Mouse (Mus musculus): Measurements from ENCODE around the gene Gm49384. TPM values are rescaled to one million over a fixed set of nuclear protein-coding genes. Genes with fewer than 3 reads are reported as not detected.
A peak's percentile ranks its signal among the peaks of the same experiment; 100 is the strongest.

Gm49384 gene
- polyA plus RNA-seq, 1 experiment: 14.2 TPM

DNA sequence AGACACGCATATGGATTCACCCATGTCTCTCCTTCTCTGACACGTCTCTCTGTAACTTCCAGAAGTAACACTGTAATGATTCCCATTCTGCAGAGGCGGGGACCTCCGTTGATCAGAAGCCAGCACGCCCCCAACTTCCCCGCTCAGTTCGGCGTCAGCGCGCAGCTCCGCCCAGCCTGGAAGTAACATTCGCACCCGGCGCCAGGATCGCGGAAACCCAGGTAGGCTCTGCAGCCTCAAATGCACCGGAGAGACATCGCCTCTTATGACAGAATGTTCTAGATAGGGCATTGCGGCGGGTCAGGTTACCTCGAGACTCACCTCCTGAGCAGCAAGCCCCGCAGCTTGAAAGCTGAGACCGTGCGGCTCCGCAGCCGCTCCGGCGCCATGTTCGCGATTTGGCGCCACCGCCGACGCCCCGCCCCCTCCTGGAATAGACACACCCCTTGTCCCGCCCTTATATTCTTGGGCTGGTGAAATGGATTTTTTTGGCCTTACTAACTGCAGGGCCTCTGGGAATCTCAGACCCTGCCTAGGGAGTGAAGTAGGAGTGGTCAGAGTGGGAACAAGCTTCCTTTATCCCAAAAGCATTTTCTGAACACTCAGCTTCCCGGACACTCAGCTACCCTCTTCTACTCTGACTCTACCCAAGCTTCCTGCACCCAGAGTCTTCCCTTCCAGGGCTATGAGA is 23.9 kb upstream of the Gm49384 start, which contains the start of gene Pole2:
Gene Pole2 (minus strand): TSS at position 420 of the 691 bp plus-strand sequence.
- Histone ChIP-seq H3K36me3 (ENCODE audit: control insufficient read depth, insufficient read depth) (peaks cover 24% of the 10 kb centered on the region), H3K27me3 (ENCODE audit: control insufficient read depth, insufficient read depth, insufficient read length) (no peaks in the 10 kb centered on the region), H3K4me3 (ENCODE audit: insufficient read depth, poor library complexity, severe bottlenecking) (peak within 1 kb of the TSS; percentile 63), H3ac (ENCODE audit: control insufficient read depth, insufficient read length, low read depth) (peak within 1 kb of the TSS; percentile 67), H3K79me2 (ENCODE audit: control insufficient read depth, insufficient read depth) (peaks cover 28% of the 10 kb centered on the region), H3K79me3 (ENCODE audit: low read depth) (peaks cover 9% of the 10 kb centered on the region)
- TF ChIP-seq MYOD1 (IDR thresholded peaks at IDR 0.05; ENCODE audit: control insufficient read depth, insufficient read length, low read depth): no peak
- no peak for TF ChIP-seq FOSL1 (IDR thresholded peaks at IDR 0.05; ENCODE audit: insufficient read depth, low read length, poor library complexity, severe bottlenecking)
- TF ChIP-seq CTCF (IDR thresholded peaks at IDR 0.05; ENCODE audit: control insufficient read depth, insufficient read depth, insufficient read length): no peak

DNA sequence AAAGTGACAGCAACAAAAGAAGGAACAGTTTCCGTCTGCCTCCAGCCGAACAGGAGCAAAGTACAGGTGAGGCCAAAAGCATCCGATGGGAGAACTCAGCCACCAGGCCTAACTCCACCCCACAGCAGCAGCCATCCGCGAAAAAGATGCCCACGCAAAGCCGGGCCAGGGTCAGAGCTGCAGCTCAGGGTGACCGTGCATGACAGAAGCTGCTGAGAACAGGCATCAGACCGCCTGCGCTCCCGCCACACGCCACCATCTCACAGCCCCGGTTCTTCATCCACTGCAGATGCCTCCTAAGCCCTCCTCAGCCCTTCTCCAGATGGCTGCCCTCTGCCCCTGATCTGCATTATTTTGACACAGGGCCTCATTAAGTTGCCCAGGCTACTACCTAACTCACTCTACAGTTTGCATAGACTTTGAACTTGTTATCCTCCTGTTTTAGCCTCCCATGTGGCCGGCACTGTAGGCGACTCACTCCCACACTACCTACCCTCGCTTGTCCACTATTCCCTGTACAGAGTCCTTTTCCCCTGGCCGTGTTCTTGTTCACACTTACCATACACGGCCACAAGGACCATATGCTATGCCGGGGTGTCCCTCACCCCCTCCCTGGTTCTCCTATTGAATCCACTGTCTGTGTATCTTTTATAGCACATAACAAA is 16.7 kb upstream of the Gm49384 start:
- no peak for TF ChIP-seq CEBPB (IDR thresholded peaks at IDR 0.05; ENCODE audit: low read depth)
- no peak for TF ChIP-seq MAX (IDR thresholded peaks at IDR 0.05)
- TF ChIP-seq MYOG (IDR thresholded peaks at IDR 0.05; ENCODE audit: control insufficient read depth, extremely low read depth, insufficient read length): no peak
- TF ChIP-seq USF1 (IDR thresholded peaks at IDR 0.05; ENCODE audit: low read depth): no peak
- TF ChIP-seq FOSL1 (IDR thresholded peaks at IDR 0.05; ENCODE audit: insufficient read depth, low read length, poor library complexity, severe bottlenecking): no peak
- TF ChIP-seq CTCF (IDR thresholded peaks at IDR 0.05; ENCODE audit: control insufficient read depth, insufficient read depth, insufficient read length): no peak
- TF ChIP-seq MYOD1 (IDR thresholded peaks at IDR 0.05; ENCODE audit: control insufficient read depth, insufficient read length, low read depth): no peak
- Histone ChIP-seq H3ac (ENCODE audit: control insufficient read depth, insufficient read length, low read depth) (no peak overlapping the region), H3K79me2 (ENCODE audit: control insufficient read depth, insufficient read depth) (peaks cover 6% of the 10 kb centered on the region), H3K36me3 (ENCODE audit: control insufficient read depth, insufficient read depth) (peaks cover 70% of the 10 kb centered on the region), H3K4me3 (ENCODE audit: insufficient read depth, poor library complexity, severe bottlenecking) (no peak overlapping the region), H3K27me3 (ENCODE audit: control insufficient read depth, insufficient read depth, insufficient read length) (no peaks in the 10 kb centered on the region), H3K79me3 (ENCODE audit: low read depth) (peaks cover 3% of the 10 kb centered on the region)

DNA sequence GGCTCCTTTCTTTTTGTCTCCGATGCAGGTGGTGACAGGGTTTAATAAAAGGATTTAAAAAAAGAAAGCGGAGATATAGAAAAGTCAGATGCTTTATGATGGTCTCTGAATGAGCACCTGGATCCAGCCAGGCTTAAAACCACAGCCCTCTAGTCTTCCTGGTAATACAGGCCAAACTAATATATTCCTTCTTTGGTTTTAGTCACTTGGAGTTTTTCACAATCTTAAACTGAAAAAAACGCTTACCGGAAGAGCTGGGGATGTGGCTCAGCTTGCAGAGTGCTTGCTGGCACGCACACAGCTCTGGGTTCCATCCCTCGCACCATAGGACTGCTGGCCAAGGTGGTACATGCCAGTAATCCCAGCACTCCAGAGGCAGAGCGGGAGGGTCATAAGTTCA is 12.5 kb upstream of the Gm49384 start:
- Histone ChIP-seq H3ac (ENCODE audit: control insufficient read depth, insufficient read length, low read depth) (no peak overlapping the region), H3K36me3 (ENCODE audit: control insufficient read depth, insufficient read depth) (peaks cover 63% of the 10 kb centered on the region), H3K79me3 (ENCODE audit: low read depth) (no peaks in the 10 kb centered on the region), H3K27me3 (ENCODE audit: control insufficient read depth, insufficient read depth, insufficient read length) (no peaks in the 10 kb centered on the region), H3K4me3 (ENCODE audit: insufficient read depth, poor library complexity, severe bottlenecking) (no peak overlapping the region), H3K79me2 (ENCODE audit: control insufficient read depth, insufficient read depth) (no peaks in the 10 kb centered on the region)
- TF ChIP-seq FOSL1 (IDR thresholded peaks at IDR 0.05; ENCODE audit: insufficient read depth, low read length, poor library complexity, severe bottlenecking): no peak
- no peak for TF ChIP-seq USF1 (IDR thresholded peaks at IDR 0.05; ENCODE audit: low read depth)
- no peak for TF ChIP-seq MYOG (IDR thresholded peaks at IDR 0.05; ENCODE audit: control insufficient read depth, extremely low read depth, insufficient read length)
- no peak for TF ChIP-seq CEBPB (IDR thresholded peaks at IDR 0.05; ENCODE audit: low read depth)
- no peak for TF ChIP-seq MYOD1 (IDR thresholded peaks at IDR 0.05; ENCODE audit: control insufficient read depth, insufficient read length, low read depth)
- TF ChIP-seq CTCF (IDR thresholded peaks at IDR 0.05; ENCODE audit: control insufficient read depth, insufficient read depth, insufficient read length): no peak

DNA sequence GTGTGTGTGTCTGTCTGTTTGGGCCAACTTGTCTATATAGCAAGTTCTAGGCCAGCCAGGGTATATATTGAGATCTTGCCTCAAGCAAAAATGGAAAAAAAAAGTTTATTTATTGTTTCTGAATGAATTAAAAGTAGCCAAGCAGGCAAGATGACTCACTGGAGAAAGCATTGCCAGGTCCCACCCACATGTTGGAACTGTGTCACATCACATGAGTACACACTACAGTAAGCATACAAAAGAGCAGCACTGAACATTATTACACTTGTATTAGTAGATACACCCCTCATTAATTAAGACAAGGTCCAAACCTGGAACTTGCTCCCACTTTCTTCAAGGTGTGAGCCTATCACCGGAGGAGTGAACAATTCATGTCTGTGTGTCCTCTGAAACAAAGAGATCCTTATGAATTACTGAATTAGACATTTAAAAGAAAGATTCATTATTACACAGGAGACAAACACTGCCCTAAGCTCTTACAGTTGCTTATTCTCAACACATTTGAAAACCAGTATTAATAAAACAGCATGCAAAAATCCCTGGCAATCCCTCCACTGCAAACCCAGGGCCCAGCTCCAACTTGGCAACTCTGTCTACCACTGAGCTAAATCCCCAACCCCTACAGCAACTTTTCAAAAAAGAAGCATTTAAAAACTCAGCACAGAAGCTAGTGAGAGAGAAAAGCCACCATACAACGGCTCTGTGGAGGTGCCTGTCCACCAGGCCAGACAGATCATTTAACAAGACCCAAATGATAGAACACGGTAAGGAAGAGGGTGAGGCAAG is 11.1 kb upstream of the Gm49384 start:
- Histone ChIP-seq H3K36me3 (ENCODE audit: control insufficient read depth, insufficient read depth) (peaks cover 68% of the 10 kb centered on the region), H3K79me3 (ENCODE audit: low read depth) (no peaks in the 10 kb centered on the region), H3K27me3 (ENCODE audit: control insufficient read depth, insufficient read depth, insufficient read length) (no peaks in the 10 kb centered on the region), H3K4me3 (ENCODE audit: insufficient read depth, poor library complexity, severe bottlenecking) (no peak overlapping the region), H3K79me2 (ENCODE audit: control insufficient read depth, insufficient read depth) (no peaks in the 10 kb centered on the region), H3ac (ENCODE audit: control insufficient read depth, insufficient read length, low read depth) (no peak overlapping the region)
- TF ChIP-seq FOSL1 (IDR thresholded peaks at IDR 0.05; ENCODE audit: insufficient read depth, low read length, poor library complexity, severe bottlenecking) (no peak), CTCF (IDR thresholded peaks at IDR 0.05; ENCODE audit: control insufficient read depth, insufficient read depth, insufficient read length) (no peak), CEBPB (IDR thresholded peaks at IDR 0.05; ENCODE audit: low read depth) (no peak), MAX (IDR thresholded peaks at IDR 0.05) (no peak), MYOG (IDR thresholded peaks at IDR 0.05; ENCODE audit: control insufficient read depth, extremely low read depth, insufficient read length) (no peak), USF1 (IDR thresholded peaks at IDR 0.05; ENCODE audit: low read depth) (no peak), MYOD1 (IDR thresholded peaks at IDR 0.05; ENCODE audit: control insufficient read depth, insufficient read length, low read depth) (no peak)

DNA sequence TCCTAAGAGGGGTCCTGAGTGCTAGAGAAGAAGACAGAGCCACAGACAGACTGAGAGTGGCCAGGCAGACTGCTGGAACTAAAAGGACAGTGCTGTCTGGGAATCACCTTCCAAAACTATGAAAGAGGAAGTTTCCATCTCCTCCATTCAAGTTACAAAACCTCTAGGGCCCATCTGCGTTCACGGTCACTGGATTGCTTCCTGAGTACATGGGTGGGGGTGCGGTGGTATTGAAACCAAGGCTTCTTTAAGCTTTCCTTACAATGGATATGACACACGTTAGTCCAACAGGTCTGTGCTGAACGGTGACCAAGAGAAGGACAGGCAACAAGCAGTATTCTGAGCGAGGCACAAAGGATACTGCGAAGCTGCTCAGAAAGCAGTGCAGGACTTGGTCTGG is 10.3 kb upstream of the Gm49384 start:
- no peaks in the 10 kb centered on the region for H3K79me2 ChIP-seq (ENCODE audit: control insufficient read depth, insufficient read depth)
- H3K4me3 ChIP-seq (ENCODE audit: insufficient read depth, poor library complexity, severe bottlenecking): no peak overlapping the region
- H3K36me3 ChIP-seq (ENCODE audit: control insufficient read depth, insufficient read depth): peaks cover 72% of the 10 kb centered on the region
- no peak overlapping the region for H3ac ChIP-seq (ENCODE audit: control insufficient read depth, insufficient read length, low read depth)
- no peaks in the 10 kb centered on the region for H3K27me3 ChIP-seq (ENCODE audit: control insufficient read depth, insufficient read depth, insufficient read length)
- H3K79me3 ChIP-seq (ENCODE audit: low read depth): no peaks in the 10 kb centered on the region
- no peak for TF ChIP-seq CEBPB (IDR thresholded peaks at IDR 0.05; ENCODE audit: low read depth)
- TF ChIP-seq MYOD1 (IDR thresholded peaks at IDR 0.05; ENCODE audit: control insufficient read depth, insufficient read length, low read depth): no peak
- no peak for TF ChIP-seq FOSL1 (IDR thresholded peaks at IDR 0.05; ENCODE audit: insufficient read depth, low read length, poor library complexity, severe bottlenecking)
- no peak for TF ChIP-seq CTCF (IDR thresholded peaks at IDR 0.05; ENCODE audit: control insufficient read depth, insufficient read depth, insufficient read length)
- no peak for TF ChIP-seq USF1 (IDR thresholded peaks at IDR 0.05; ENCODE audit: low read depth)
- TF ChIP-seq MYOG (IDR thresholded peaks at IDR 0.05; ENCODE audit: control insufficient read depth, extremely low read depth, insufficient read length): no peak
- TF ChIP-seq MAX (IDR thresholded peaks at IDR 0.05): no peak

All from C2C12 (cell line).